Mouse (Mus musculus): ENCODE data around the gene Tpgs1. TPM values are rescaled to one million over a fixed set of nuclear protein-coding genes. Genes with fewer than 3 reads are reported as not detected.

Gene Tpgs1
- 10 to 100 TPM; 68.5 to 80.9 TPM for total RNA-seq (2021)
- long read RNA-seq, transcript Tpgs1-201 (2 exons, 1,143 nt): major isoform, 123 of 130 reads
- long read RNA-seq, partial matches to known transcripts: 0 of 130 reads
- long read RNA-seq, other reads (novel, unspliced or antisense): 6 of 130 reads

- DNase-seq (ENCODE audit: low spot score in 2 of 2): peak; percentile 95 to 96
Measured at GRCm38 (mm10) chr10:79668771-79669575, at the start of gene Tpgs1. Tpgs1 (plus strand) TSS chr10:79669369.

GRCm38 (mm10) chr10:79623950-79624349 lies 45.2 kb upstream of the Tpgs1 start:
- peak in 1 of 2 experiments; percentile 20 for DNase-seq (ENCODE audit: low spot score in 2 of 2)

GRCm38 (mm10) chr10:79625398-79625797 lies 43.8 kb upstream of the Tpgs1 start:
- no peak for DNase-seq (ENCODE audit: low spot score in 2 of 2)

GRCm38 (mm10) chr10:79626156-79626555 lies 43.0 kb upstream of the Tpgs1 start:
- peak in 1 of 2 experiments; percentile 20 for DNase-seq (ENCODE audit: low spot score in 2 of 2)

- DNase-seq (ENCODE audit: low spot score in 2 of 2): peak in 1 of 2 experiments; percentile 53
Measured at GRCm38 (mm10) chr10:79628377-79628776, 40.8 kb upstream of the Tpgs1 start.

- peak; percentile 72 to 74 for DNase-seq (ENCODE audit: low spot score in 2 of 2)
Measured at GRCm38 (mm10) chr10:79631432-79631831, 37.7 kb upstream of the Tpgs1 start.

- DNase-seq (ENCODE audit: low spot score in 2 of 2): no peak
Measured at GRCm38 (mm10) chr10:79633006-79633777, 36.0 kb upstream of the Tpgs1 start.

GRCm38 (mm10) chr10:79636287-79636686 lies 32.9 kb upstream of the Tpgs1 start:
- DNase-seq (ENCODE audit: low spot score in 2 of 2): no peak

GRCm38 (mm10) chr10:79637128-79638110 lies 31.8 kb upstream of the Tpgs1 start, which contains the start of gene Shc2:
Shc2 (minus strand) TSS chr10:79637918.
- peak; percentile 77 to 86 for DNase-seq (ENCODE audit: low spot score in 2 of 2)

- peak in 1 of 2 experiments; percentile 55 for DNase-seq (ENCODE audit: low spot score in 2 of 2)
Measured at GRCm38 (mm10) chr10:79638486-79639204, 30.5 kb upstream of the Tpgs1 start.

GRCm38 (mm10) chr10:79645711-79646110 lies 23.5 kb upstream of the Tpgs1 start, which contains the start of gene Odf3l2:
Odf3l2 (minus strand) TSS chr10:79645738.
- DNase-seq (ENCODE audit: low spot score in 2 of 2): no peak

- peak; percentile 86 to 87 for DNase-seq (ENCODE audit: low spot score in 2 of 2)
Measured at GRCm38 (mm10) chr10:79649070-79649751, 20.0 kb upstream of the Tpgs1 start.

GRCm38 (mm10) chr10:79652789-79653188 lies 16.4 kb upstream of the Tpgs1 start:
- DNase-seq (ENCODE audit: low spot score in 2 of 2): no peak

- peak; percentile 49 to 59 for DNase-seq (ENCODE audit: low spot score in 2 of 2)
Measured at GRCm38 (mm10) chr10:79654946-79655395, 14.2 kb upstream of the Tpgs1 start.

- DNase-seq (ENCODE audit: low spot score in 2 of 2): no peak
Measured at GRCm38 (mm10) chr10:79658829-79659228, 10.3 kb upstream of the Tpgs1 start.

GRCm38 (mm10) chr10:79660298-79660697 lies 8.9 kb upstream of the Tpgs1 start:
- DNase-seq (ENCODE audit: low spot score in 2 of 2): no peak

GRCm38 (mm10) chr10:79661861-79662260 lies 7.3 kb upstream of the Tpgs1 start:
- DNase-seq (ENCODE audit: low spot score in 2 of 2): no peak

GRCm38 (mm10) chr10:79664131-79664665 lies 5.0 kb upstream of the Tpgs1 start, which contains the start of gene Madcam1:
Madcam1 (plus strand) TSS chr10:79664559.
- DNase-seq (ENCODE audit: low spot score in 2 of 2): peak; percentile 71 to 75

- no peak for DNase-seq (ENCODE audit: low spot score in 2 of 2)
Measured at GRCm38 (mm10) chr10:79665051-79665450, 4.1 kb upstream of the Tpgs1 start.
